Mouse (Mus musculus) natural killer cell, adult 2 months (primary cell): Measurements from ENCODE around the gene Rtn1.
"Not testable (repeated sequence)": the region's sequence is repeated elsewhere in the genome, so short reads cannot be mapped to it uniquely, and the experiment has no call there.

ENCODE experiments used
- DNase-seq, 2 experiments: peaks; one replicate each; pipeline ENCODE4 v3.0.0; 2022; ENCODE audit warnings: low spot score in 2 of 2

Rtn1 gene

DNA sequence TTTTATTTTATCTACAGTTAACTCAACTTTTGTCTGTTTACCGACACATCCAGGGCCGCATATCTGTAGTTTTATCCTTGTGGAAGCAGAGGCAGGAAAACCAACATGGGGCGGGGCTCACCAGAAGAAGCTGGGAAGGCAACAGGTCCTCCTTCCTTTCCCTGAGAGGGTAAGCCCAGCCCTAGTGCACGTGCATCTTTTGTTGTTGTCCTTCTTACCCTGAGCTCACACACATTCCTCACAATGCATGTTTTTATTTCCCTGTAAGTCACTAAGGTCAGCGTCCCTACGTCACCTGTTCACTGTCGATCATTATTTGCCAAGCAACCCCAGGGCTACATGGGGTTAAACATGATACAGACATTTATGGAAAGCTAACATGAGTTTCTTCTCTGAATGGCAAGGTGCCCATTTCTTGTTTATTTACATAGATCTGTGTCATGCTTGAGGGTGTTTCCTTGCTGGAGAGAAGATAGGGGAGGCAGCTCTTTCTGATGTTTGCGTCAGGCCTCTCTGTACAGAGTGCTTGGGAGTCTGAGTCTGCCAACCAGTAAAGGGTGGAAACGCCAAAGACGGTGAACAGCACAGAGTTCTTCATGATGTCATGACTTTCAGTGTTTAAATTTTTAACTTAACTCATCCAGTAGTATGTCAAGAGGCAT lies 84.5 kb downstream of the Rtn1 start:
- no peak for DNase-seq

DNA sequence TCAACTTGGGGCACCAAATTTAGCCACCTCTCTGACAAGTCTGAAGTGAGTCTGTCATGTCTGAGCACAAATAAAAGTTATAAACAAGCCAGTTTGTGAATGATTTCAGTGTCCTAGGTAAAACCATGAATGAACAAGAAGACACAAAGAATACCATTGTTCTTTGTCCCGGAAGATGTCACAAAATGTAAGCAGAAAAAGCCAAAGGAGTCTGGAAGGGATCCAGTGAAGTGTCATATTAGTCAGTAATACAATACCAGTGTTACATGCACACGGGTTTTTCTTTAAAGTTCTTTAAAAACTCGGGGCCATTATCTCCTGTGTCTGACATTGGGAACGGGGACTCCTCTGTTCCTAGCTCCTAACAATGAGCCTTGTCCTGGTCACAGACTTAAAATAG lies 85.1 kb downstream of the Rtn1 start:
- no peak for DNase-seq

DNA sequence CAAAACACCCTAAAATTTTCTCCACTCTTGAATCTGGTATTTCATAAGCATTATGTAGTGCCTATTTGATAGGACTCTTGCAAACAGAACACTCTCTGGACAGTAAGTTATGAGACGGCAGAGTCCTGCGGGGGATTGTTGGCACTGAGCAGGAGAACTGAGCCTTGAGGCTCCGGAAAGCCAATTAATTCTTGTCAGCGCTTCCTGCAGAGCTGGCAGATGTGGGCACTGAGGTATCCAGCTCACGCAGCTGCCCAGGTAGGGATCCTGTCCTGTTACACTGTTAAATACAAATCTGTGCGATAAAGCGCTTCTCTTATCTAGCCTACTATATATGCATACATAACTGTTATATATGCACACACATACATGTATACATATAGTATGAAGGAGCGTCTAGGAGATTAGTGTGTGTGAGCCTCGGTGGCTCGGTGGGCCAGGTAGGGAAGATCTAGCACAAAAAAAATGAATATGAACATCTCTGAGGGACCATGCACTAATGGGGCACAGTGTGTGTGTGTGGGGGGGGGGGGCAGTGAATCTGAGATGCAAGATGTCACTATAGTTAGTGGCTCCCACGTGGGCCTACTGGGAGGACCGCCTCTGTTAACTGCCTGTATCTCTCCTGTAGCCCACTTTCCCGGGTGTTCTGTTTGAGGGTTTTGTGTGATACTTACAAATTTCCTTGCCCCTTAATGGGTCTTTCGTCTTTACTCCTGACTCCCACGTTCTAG lies 93.0 kb downstream of the Rtn1 start:
- no peak for DNase-seq

DNA sequence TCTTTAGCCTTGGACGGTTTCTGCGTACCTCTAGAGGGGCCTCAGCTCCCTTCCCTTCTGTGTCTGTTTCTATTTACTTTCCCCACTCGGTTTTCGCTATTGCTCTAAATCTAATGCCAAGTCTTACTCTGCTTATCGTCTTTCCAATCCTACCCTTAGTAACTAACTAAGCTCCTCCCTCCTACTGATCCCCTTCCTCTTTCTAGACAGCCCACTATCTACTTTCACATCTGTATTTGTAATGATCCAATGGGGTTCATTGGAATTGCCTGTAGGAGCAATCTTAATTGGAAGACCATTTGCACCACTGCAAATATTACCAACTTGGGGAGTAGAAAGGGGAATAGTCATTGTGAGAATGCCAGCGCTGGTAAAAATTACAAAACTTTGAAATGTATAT lies 98.0 kb downstream of the Rtn1 start:
- no peak for DNase-seq

DNA sequence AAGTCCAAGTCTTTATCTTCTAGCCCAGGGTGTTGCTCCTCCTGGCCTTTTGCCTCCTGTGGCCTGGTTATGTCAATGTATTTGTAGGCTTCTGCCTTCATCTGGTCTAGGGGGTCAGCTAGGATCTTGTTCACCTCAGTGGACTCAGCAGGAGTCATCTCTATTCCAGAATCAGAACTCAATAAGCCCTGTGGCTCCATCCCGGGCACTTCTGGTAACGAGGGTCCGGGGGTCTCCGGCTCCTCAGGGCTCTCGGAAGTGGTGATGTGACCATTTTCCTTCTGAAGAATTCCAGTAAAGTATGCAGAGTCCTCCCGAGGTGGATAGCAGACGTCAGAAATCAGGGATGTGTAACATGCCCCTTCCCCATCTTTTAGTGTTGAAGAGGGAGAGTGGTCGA lies 100.3 kb downstream of the Rtn1 start:
- DNase-seq = no peak

DNA sequence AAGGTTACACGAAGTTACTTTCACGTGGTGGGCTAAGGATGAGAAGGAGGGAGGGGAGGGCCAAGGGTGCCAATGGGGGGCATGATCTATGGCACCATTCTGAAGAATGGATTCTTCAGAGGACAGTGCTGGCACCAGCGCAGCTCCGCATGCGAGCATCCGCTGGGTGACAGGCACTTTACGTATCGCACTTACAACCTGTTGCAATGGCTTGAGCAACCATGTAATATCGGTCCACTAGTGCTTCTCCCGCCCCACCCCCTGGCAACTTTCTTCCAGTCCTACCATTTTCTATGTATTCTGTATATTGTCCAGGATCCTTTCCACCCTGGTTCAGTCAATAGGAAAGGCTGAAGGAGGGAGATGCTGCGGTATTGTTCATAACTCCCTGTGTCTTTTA lies 102.6 kb downstream of the Rtn1 start:
- DNase-seq = no peak

DNA sequence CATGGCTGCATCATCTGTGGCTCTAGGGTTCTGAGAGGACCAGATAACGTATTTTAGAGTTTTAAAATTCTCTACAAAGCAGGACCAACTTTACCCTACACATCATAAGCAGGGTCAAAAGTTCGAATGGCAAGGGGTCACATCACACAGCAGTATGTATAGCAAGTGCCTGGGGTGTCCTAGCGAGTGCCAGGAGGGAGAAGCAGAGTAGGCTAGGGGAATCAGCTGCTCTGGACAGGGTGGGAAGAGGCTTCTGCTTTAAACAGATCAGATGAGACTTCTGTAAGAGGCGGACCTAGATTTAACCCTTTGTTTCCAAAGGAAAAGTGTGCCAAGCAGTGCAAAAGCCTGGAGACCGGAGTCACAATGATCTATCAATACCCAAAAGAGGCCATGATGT lies 103.4 kb downstream of the Rtn1 start:
- DNase-seq = no peak

DNA sequence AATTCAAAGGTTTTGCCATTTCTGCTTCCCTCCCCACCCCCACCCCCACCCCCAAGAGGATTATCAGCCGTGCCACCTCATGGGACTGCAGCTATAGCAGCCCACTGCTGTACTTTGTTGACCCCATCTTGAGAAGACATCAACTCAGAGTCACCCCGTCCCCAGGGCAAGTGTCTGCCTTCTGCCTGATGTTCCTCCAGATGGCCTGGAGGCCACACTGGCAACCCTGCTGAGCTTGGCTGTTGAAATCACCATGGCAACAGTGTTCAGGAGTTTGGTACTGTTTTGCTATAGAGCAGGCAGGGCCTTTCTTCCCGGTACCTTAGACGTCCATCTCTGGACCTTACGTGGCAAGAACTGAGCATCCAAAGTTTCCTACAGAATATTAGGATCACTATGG lies 103.9 kb downstream of the Rtn1 start:
- DNase-seq = no peak

DNA sequence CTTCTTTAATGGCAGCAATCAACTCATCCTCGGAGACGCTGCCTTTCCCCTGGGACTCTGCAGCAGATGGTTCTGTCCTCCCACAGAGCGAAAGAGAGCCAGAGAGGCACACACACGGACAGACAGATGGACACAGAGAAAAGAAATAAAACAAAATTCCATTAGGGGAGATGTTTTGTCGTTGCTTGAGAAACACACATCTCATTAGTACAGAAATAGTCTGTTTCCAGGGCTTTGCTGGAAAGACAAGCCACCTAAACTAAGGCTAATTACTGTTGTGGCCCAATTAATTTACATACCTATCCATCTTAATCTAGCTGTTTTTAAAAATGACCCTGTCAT lies 104.5 kb downstream of the Rtn1 start:
- no peak for DNase-seq

DNA sequence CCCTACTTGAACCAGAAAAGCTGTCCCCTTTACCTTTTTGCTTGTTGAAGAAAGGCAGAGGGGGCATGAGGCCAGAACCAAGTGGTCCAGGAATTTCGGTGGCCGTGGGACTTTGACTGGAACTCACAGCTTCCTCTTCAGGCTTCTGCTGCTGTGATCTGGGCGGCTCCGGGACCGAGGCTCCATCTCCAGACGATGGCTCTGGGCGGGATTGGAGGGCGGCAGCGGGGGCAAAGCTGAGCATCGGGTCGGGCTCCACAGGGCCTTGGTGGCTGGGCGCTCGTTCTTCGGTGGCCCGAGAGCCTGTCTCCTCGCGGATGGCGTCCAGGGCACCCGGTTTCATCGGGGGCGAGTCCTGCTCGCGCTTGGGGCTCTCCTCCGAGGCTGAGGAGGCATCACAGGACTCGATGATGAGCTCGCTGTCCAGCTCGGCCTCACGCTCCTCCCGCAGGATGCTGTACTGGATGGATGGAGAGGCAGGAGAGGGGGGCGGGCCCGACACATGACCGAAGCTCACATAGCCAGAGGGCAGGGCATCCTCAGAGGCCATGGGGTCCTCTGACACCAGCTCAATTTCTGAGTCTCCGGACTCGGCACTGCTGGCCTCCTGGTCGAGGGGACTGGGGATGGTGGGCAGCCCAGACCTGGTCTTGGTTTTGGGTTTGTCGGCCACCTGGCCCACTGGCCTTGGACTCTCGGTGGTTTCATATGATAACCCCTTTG lies 105.1 kb downstream of the Rtn1 start:
- DNase-seq = no peak

DNA sequence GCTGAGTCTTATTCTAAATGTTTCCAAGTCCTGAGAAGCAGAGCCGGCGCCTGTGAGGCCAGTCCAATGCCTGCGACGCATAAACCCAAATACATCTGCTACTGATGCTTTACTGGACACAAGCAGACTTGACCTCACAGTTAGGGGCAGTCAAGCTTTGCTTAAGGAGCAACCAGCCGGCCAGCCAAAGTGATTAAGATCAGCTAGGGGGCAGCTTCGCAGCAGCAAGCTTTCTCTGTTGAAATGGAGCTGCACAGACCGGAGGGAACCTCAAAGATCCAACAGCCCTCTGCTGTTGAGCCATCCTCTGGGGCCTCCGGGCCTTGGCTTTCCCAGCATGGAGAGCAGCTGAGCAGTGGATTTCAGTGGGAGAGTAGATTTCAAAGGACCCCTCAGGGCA lies 107.4 kb downstream of the Rtn1 start:
- no peak for DNase-seq

DNA sequence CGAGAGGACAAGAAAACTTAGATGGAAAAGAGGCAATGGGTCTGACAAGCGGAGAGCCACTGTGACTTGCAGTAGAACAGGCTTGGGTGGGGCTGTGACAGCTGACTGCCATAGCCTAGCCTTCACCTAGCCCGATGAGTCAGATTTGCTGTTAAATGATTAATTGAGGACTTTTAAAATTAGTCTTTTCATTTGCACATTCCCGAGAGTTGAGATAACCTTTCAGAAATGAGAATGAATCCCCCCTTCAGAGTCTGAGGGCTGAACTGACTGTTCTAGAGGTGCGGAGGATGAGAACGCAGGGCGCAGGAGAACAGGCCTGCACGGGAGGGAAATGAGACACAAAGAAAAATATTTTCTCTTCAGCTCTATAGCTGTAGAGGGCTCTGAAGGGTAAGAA lies 107.9 kb downstream of the Rtn1 start:
- no peak for DNase-seq

DNA sequence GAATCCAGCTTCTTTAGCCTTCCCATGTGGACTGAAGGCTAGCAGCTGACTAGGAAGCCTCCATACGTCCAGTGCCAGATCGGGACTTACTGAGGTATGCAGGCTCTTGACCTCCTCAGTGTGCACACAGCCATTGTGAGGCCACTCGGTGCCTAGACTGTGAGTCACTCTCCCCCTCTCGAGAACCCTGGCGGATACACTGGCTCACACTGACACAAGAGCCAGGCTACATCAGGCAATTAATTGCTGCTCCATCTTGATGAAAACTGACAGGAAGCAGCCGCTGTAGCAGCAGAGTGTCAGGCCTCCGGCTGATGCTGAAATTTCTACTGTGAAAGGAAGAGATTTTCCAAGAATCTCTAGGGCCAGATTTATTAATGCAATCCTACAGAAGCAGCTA lies 110.6 kb downstream of the Rtn1 start:
- DNase-seq = no peak

DNA sequence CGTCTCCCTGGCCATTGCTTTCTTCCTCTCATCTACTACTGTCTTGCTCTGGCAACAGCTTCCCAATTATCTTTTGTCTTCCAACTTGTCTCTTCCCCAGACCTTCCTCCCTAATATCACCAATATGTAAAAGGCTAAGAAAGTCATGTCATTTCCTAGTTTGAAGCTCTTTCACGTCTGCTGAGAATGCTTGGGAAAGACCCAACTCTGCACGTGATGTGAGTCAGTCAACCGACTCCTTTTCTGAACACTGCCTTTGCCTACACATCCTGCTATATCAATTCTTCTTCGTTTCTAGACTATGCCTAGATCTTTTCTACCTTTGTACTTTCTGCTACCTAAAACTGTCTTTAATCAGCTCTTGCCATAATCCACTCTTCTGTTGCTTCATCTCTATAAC lies 112.3 kb downstream of the Rtn1 start:
- no peak for DNase-seq

DNA sequence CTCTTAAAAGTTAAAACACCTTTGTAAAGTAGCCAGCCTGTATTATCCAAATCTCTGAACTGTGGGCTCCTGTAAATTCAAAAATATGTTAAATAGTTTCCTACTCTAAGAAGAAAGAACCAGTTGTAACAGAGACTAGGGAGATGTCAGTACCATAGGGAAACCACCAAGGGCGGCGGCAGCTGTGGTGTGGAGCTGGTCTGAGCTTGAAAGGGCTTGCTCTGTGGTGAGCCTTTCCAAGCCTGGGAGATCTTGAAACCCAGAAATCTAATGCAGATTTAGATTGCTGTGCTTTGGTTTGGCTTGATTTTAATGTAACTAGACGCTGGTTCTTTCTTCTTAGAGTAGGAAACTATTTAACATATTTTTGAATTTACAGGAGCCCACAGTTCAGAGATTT lies 115.7 kb downstream of the Rtn1 start:
- DNase-seq = not testable (repeated sequence)

DNA sequence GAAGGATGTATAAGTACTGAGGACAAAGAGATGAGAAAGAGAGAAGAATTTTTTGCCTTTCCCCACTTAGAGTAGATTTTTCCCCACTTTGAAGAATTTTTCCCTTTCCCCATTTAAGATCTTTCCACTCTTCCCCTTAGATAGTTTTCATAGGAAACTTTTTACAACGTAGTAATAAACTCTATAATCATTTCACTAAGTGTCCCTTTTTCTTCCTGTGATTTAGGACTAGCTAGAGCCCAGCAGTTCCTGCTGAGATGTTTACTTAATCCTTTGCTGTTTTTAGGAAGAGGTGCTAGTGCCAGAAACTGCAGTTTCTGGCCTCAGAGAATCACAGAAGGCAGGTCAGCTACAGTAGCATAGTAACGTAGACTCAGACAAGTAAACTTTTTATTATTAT lies 116.3 kb downstream of the Rtn1 start:
- DNase-seq = no peak

DNA sequence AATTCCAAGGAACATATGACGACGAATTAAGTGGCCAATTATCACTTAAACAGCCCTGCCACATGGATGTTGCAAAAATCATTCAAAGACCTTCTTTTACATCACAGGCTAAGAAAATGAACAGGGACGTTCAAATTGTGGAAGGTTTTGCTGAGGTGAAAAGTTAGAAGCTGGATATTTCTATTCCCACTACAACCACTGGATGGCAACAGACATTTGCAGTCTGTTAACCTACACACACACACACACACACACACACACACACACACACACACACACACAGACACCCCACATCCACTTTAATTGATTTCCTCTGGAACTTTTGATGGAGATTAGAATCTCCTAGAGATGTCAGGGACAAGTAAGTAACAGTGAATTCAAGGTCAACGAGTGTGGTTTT lies 117.6 kb downstream of the Rtn1 start:
- DNase-seq = no peak

DNA sequence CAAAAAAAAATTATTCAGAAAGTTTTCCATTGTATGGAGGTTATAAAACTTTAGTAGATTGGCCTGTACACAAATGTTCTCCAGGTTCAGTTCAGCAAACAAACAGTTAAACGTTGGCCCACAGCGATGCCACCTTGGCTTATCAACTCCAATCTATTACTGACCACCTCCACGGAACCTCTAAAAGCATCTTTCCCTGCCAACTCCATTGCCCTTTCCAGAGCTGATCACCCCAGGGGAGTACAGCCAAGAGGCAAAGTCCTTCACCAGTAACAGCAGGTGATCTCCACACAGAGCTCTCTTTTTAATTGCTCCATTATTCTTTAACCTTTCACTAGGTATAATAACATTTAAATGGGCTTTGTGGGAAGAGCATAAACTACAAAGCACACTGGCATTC lies 120.6 kb downstream of the Rtn1 start:
- DNase-seq = no peak

DNA sequence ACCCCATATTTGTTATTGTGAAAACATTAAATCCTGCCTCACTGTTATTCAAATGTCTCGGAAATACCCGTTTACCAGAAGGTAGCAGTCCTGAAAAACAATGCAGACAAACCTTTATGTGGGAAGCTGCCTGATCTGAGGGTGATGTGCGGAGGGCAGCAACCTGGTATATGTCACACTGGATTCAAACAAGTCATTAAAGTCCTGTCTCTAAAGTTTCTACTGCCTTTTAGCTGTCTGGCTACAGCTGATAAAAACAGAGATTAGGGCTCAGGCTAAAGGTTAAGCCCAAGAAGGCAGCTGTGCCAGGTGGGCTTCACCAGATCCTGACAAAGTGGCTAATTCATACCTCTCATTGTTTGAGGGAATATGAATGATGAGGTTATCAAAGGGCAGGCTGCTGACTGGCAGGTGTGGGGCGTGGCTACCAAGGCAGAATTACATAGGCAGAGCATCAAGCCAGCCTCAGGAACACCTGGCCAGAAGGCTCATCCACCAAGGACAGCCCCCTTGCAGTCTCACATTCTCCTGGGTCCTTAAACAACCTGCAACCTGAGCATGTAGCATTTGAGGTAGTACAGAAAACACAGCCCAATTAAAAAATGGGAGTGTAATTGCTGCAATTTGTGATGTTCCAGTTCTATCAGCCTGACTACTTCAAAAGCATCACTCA lies 121.4 kb downstream of the Rtn1 start:
- DNase-seq = no peak

DNA sequence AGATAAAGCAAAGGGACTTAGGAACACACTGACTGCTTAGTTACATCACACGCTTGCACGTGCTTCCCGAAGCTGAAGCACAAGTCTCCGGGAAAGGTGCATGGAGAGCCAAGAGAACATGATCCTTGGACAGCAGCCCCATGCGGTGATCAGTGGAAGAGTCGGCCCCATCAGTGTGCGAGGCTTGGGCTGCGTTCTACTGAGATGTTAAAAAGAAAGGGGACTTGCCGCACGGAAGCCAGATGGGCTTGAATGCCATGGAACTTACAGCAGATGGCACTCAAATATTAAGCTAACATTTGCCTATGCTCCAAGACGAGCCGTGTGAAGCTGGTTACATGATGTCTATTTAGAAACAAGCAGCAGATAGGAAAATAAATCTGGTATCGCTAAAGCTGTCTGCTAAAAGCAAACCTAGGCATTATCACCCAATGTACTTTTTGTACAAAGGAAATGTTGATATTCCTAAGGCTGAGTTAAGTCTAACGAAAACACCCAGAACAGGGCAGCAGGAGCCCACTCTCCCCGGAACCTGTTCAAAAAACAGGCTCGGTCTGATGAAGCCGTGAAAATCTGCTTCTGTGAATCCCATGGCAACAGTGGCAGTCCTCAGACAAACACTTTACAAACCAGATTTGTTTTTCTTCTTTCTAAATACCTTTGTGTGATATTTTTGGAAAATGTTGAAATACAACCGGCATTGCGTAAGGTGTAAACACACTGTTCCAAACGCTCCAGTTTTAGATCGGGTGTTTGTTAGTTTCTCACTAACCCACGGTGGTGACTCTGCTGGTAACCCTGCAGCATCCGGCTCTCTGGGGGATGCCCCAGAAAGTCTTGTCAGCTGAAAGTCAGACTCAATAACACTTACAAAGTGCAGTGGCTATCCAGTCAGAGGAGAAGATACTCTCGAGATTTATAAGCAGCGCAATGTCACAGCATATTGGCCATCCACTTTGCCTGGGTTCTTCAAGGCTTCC lies 123.2 kb downstream of the Rtn1 start:
- no peak for DNase-seq

DNA sequence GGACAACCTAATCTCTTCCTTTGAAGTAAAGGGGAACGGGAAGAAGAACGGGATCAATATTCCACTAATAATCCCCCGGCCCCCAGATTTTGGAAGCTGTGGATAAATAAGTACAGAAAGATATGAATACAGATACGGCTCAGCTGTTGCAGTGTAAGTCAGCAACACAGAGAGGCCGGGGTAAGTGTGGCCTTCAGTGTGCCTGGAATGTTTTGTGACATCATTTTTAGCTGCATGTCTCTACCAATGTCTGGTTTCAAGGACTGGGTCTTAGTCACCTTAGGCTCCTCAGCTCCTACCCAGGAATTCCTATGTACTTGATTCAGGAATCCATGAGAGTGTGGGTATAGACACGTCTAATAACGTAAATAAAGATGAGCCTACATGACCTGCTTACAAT lies 124.3 kb downstream of the Rtn1 start:
- no peak for DNase-seq
